Mouse (Mus musculus) embryo, embryonic 11 days (tissue): ENCODE results near the gene B630019K06Rik.
A peak's percentile ranks its signal among the peaks of the same experiment; 100 is the strongest.
"Not testable (repeated sequence)": the region's sequence is repeated elsewhere in the genome, so short reads cannot be mapped to it uniquely, and the experiment has no call there.

Source experiments
- DNase-seq: peaks from one replicate; pipeline ENCODE4 v3.0.0-alpha.2; 2015

The B630019K06Rik gene

GRCm38 (mm10) chrX:8892343-8893155 is at the start of gene B630019K06Rik:
Gene B630019K06Rik, plus strand, starts transcription at chrX:8892382.
- DNase-seq, result peak; percentile 72

- no peak for DNase-seq
These were observed 48.5 kb upstream of the B630019K06Rik start, which contains the start of gene Gm6592 for GRCm38 (mm10) chrX:8843694-8844093. Gene Gm6592, plus strand, starts transcription at chrX:8843994.

GRCm38 (mm10) chrX:8852486-8852885 is 39.7 kb upstream of the B630019K06Rik start:
- no peak for DNase-seq

- peak; percentile 79 for DNase-seq
These were observed 27.9 kb upstream of the B630019K06Rik start for GRCm38 (mm10) chrX:8864331-8864730.

GRCm38 (mm10) chrX:8873953-8874352 is 18.2 kb upstream of the B630019K06Rik start, which contains the start of gene Gm5751:
Gene Gm5751, plus strand, starts transcription at chrX:8874253.
- not testable (repeated sequence) for DNase-seq

- DNase-seq, result no peak
These were observed 7.8 kb upstream of the B630019K06Rik start for GRCm38 (mm10) chrX:8884336-8884735.

- no peak for DNase-seq
These were observed 223 bp upstream of the B630019K06Rik start for GRCm38 (mm10) chrX:8891975-8892342.

- peak; percentile 24 for DNase-seq
These were observed 1.0 kb downstream of the B630019K06Rik start for GRCm38 (mm10) chrX:8893182-8893651.

- DNase-seq, result no peak
These were observed 8.6 kb downstream of the B630019K06Rik start for GRCm38 (mm10) chrX:8900823-8901222.

- DNase-seq, result no peak
These were observed 9.8 kb downstream of the B630019K06Rik start for GRCm38 (mm10) chrX:8901906-8902472.

GRCm38 (mm10) chrX:8921080-8921479 is 28.9 kb downstream of the B630019K06Rik start:
- no peak for DNase-seq

GRCm38 (mm10) chrX:8921813-8922607 is 29.8 kb downstream of the B630019K06Rik start:
- no peak for DNase-seq

GRCm38 (mm10) chrX:8927308-8927707 is 35.1 kb downstream of the B630019K06Rik start:
- peak; percentile 11 for DNase-seq

GRCm38 (mm10) chrX:8944041-8944440 is 51.9 kb downstream of the B630019K06Rik start:
- DNase-seq, result no peak
